Mouse (Mus musculus): ENCODE data around the gene Olfr553. TPM values are rescaled to one million over a fixed set of nuclear protein-coding genes. Genes with fewer than 3 reads are reported as not detected.

Gene Olfr553
- polyA plus RNA-seq (2014; fragmentation: Illumina TruSeq; extraction: RNeasy Lipid Tissue Mini Kit (QIAGEN cat#74804); ENCODE audit: low read depth, low replicate concordance): not detected

GRCm38 (mm10) chr7:102618118-102618517, at the start of gene Olfr553:
Olfr553 (minus strand) TSS chr7:102618218.

GRCm38 (mm10) chr7:102664599-102664998, 46.6 kb upstream of the Olfr553 start, which contains the start of gene Olfr556:
Olfr556 (plus strand) TSS chr7:102664899.

GRCm38 (mm10) chr7:102658523-102658922, 40.5 kb upstream of the Olfr553 start, which contains the start of gene Olfr555:
Olfr555 (plus strand) TSS chr7:102658823.

GRCm38 (mm10) chr7:102638132-102638531, 20.1 kb upstream of the Olfr553 start, which contains the start of gene Olfr554:
Olfr554 (plus strand) TSS chr7:102638432.

GRCm38 (mm10) chr7:102597378-102598031, 20.5 kb downstream of the Olfr553 start, which contains the start of gene Olfr552:
Olfr552 (plus strand) TSS chr7:102597770.

GRCm38 (mm10) chr7:102591786-102592185, 26.2 kb downstream of the Olfr553 start, which contains the start of gene Olfr551:
Olfr551 (minus strand) TSS chr7:102591886.

GRCm38 (mm10) chr7:102571142-102571541, 46.9 kb downstream of the Olfr553 start, which contains the start of gene Olfr550:
Olfr550 (plus strand) TSS chr7:102571442.

GRCm38 (mm10) chr7:102564999-102565997, 52.7 kb downstream of the Olfr553 start, which contains the start of gene Trim21:
Trim21 (minus strand) TSS chr7:102565486.

Other genes with a start within 250 kb of the Olfr553 start
- 39.3 TPM for gene Rrm1, start 176.5 kb downstream of the Olfr553 start, polyA plus RNA-seq (2014; fragmentation: Illumina TruSeq; extraction: RNeasy Lipid Tissue Mini Kit (QIAGEN cat#74804); ENCODE audit: low read depth, low replicate concordance)
- not detected for gene Olfr543, start 136.5 kb downstream of the Olfr553 start, polyA plus RNA-seq (2014; fragmentation: Illumina TruSeq; extraction: RNeasy Lipid Tissue Mini Kit (QIAGEN cat#74804); ENCODE audit: low read depth, low replicate concordance)
- gene Olfr544, start 129.9 kb downstream of the Olfr553 start, polyA plus RNA-seq (2014; fragmentation: Illumina TruSeq; extraction: RNeasy Lipid Tissue Mini Kit (QIAGEN cat#74804); ENCODE audit: low read depth, low replicate concordance): not detected
- gene Olfr545, start 118.6 kb downstream of the Olfr553 start, polyA plus RNA-seq (2014; fragmentation: Illumina TruSeq; extraction: RNeasy Lipid Tissue Mini Kit (QIAGEN cat#74804); ENCODE audit: low read depth, low replicate concordance): not detected
- not detected for gene Olfr547, start 83.5 kb downstream of the Olfr553 start, polyA plus RNA-seq (2014; fragmentation: Illumina TruSeq; extraction: RNeasy Lipid Tissue Mini Kit (QIAGEN cat#74804); ENCODE audit: low read depth, low replicate concordance)
- gene Olfr548-ps1, start 77.3 kb downstream of the Olfr553 start, polyA plus RNA-seq (2014; fragmentation: Illumina TruSeq; extraction: RNeasy Lipid Tissue Mini Kit (QIAGEN cat#74804); ENCODE audit: low read depth, low replicate concordance): not detected
- not detected for gene Olfr549, start 68.3 kb downstream of the Olfr553 start, polyA plus RNA-seq (2014; fragmentation: Illumina TruSeq; extraction: RNeasy Lipid Tissue Mini Kit (QIAGEN cat#74804); ENCODE audit: low read depth, low replicate concordance)
- gene Trim21, start 52.7 kb downstream of the Olfr553 start, polyA plus RNA-seq (2014; fragmentation: Illumina TruSeq; extraction: RNeasy Lipid Tissue Mini Kit (QIAGEN cat#74804); ENCODE audit: low read depth, low replicate concordance): 18.4 TPM
- not detected for gene Olfr550, start 46.8 kb downstream of the Olfr553 start, polyA plus RNA-seq (2014; fragmentation: Illumina TruSeq; extraction: RNeasy Lipid Tissue Mini Kit (QIAGEN cat#74804); ENCODE audit: low read depth, low replicate concordance)
- gene Olfr551, start 26.3 kb downstream of the Olfr553 start, polyA plus RNA-seq (2014; fragmentation: Illumina TruSeq; extraction: RNeasy Lipid Tissue Mini Kit (QIAGEN cat#74804); ENCODE audit: low read depth, low replicate concordance): not detected
- gene Olfr552, start 20.4 kb downstream of the Olfr553 start, polyA plus RNA-seq (2014; fragmentation: Illumina TruSeq; extraction: RNeasy Lipid Tissue Mini Kit (QIAGEN cat#74804); ENCODE audit: low read depth, low replicate concordance): not detected
- not detected for gene Olfr554, start 20.2 kb upstream of the Olfr553 start, polyA plus RNA-seq (2014; fragmentation: Illumina TruSeq; extraction: RNeasy Lipid Tissue Mini Kit (QIAGEN cat#74804); ENCODE audit: low read depth, low replicate concordance)
- gene Olfr555, start 40.6 kb upstream of the Olfr553 start, polyA plus RNA-seq (2014; fragmentation: Illumina TruSeq; extraction: RNeasy Lipid Tissue Mini Kit (QIAGEN cat#74804); ENCODE audit: low read depth, low replicate concordance): not detected
- gene Olfr556, start 46.7 kb upstream of the Olfr553 start, polyA plus RNA-seq (2014; fragmentation: Illumina TruSeq; extraction: RNeasy Lipid Tissue Mini Kit (QIAGEN cat#74804); ENCODE audit: low read depth, low replicate concordance): not detected
- 12.6 TPM for gene Trim68, start 69.1 kb upstream of the Olfr553 start, polyA plus RNA-seq (2014; fragmentation: Illumina TruSeq; extraction: RNeasy Lipid Tissue Mini Kit (QIAGEN cat#74804); ENCODE audit: low read depth, low replicate concordance)
- gene Olfr557, start 77.7 kb upstream of the Olfr553 start, polyA plus RNA-seq (2014; fragmentation: Illumina TruSeq; extraction: RNeasy Lipid Tissue Mini Kit (QIAGEN cat#74804); ENCODE audit: low read depth, low replicate concordance): not detected
- gene Olfr558, start 84.0 kb upstream of the Olfr553 start, polyA plus RNA-seq (2014; fragmentation: Illumina TruSeq; extraction: RNeasy Lipid Tissue Mini Kit (QIAGEN cat#74804); ENCODE audit: low read depth, low replicate concordance): 5.8 TPM
- not detected for gene Olfr33, start 100.9 kb upstream of the Olfr553 start, polyA plus RNA-seq (2014; fragmentation: Illumina TruSeq; extraction: RNeasy Lipid Tissue Mini Kit (QIAGEN cat#74804); ENCODE audit: low read depth, low replicate concordance)
- gene Olfr559, start 109.3 kb upstream of the Olfr553 start, polyA plus RNA-seq (2014; fragmentation: Illumina TruSeq; extraction: RNeasy Lipid Tissue Mini Kit (QIAGEN cat#74804); ENCODE audit: low read depth, low replicate concordance): not detected
- 2.3 TPM for gene Olfr560, start 141.1 kb upstream of the Olfr553 start, polyA plus RNA-seq (2014; fragmentation: Illumina TruSeq; extraction: RNeasy Lipid Tissue Mini Kit (QIAGEN cat#74804); ENCODE audit: low read depth, low replicate concordance)
- gene Olfr78, start 141.3 kb upstream of the Olfr553 start, polyA plus RNA-seq (2014; fragmentation: Illumina TruSeq; extraction: RNeasy Lipid Tissue Mini Kit (QIAGEN cat#74804); ENCODE audit: low read depth, low replicate concordance): 25.4 TPM
- gene Olfr561, start 153.0 kb upstream of the Olfr553 start, polyA plus RNA-seq (2014; fragmentation: Illumina TruSeq; extraction: RNeasy Lipid Tissue Mini Kit (QIAGEN cat#74804); ENCODE audit: low read depth, low replicate concordance): not detected
- gene Olfr564, start 185.3 kb upstream of the Olfr553 start, polyA plus RNA-seq (2014; fragmentation: Illumina TruSeq; extraction: RNeasy Lipid Tissue Mini Kit (QIAGEN cat#74804); ENCODE audit: low read depth, low replicate concordance): not detected
- gene Olfr566, start 240.5 kb upstream of the Olfr553 start, polyA plus RNA-seq (2014; fragmentation: Illumina TruSeq; extraction: RNeasy Lipid Tissue Mini Kit (QIAGEN cat#74804); ENCODE audit: low read depth, low replicate concordance): not detected